Mouse (Mus musculus) heart, postnatal 0 days (tissue): ENCODE measurements around the gene Mrpl53.

Source experiments
- CTCF ChIP-seq: IDR thresholded peaks from 2 replicates; pipeline ENCODE4 v1.5.1; 2016; ENCODE audit warnings: antibody characterized with exemption, control low read depth, low read depth
- EP300 ChIP-seq: IDR thresholded peaks from 2 replicates; pipeline ENCODE4 v1.6.1; 2016; ENCODE audit warnings: antibody characterized with exemption, low read depth

DNA sequence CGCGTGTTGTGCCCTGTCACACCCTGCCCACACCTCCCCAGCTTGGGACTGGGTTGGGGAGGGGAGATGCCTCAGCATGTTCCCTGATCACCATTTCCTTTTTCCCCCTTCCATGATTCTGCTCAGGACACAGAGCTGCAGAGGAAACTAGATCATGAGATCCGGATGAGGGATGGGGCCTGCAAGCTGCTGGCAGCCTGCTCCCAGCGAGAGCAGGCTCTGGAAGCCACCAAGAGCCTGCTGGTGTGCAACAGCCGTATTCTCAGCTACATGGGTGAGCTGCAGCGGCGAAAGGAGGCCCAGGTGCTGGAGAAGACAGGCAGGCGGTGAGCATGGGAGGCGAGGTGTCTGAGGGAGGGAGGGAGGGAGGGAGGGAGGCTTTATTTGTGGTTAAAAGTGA lies 37.0 kb downstream of the Mrpl53 start:
- TF ChIP-seq CTCF (no peak), EP300 (no peak)
